Mouse (Mus musculus) ZHBTc4 (cell line): ENCODE measurements at regions not wholly inside any gene's neighbourhood (a gene's known extent, or its start where the extent isn't known, plus 50 kb on each side); places are given as distances from the start of the nearest gene placed in this dataset.

Source experiments
- DNase-seq: peaks from one replicate; pipeline ENCODE4 v3.0.0-alpha.2; 2011; ENCODE audit warnings: low read depth, low spot score

DNA sequence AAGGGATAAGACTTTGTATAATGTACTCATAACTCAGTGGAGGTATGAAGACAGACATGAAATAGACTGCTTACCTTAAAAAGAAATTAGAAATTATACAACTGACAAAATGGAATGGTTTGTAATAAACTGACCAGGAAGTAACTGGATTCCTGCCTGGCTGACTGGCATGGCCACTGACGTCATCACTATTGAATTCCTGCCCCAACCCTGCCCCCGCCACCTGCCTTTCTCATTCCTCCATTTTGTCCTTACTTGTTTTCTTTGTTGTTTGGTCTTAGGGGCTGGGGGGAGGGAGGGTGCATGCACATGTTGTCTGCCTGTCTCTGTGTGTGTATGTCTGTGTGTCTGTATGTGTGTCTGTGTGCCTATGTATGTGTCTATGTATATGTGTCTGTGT is 283.2 kb upstream of the Tbx3 start:
- DNase-seq = peak; percentile 60

DNA sequence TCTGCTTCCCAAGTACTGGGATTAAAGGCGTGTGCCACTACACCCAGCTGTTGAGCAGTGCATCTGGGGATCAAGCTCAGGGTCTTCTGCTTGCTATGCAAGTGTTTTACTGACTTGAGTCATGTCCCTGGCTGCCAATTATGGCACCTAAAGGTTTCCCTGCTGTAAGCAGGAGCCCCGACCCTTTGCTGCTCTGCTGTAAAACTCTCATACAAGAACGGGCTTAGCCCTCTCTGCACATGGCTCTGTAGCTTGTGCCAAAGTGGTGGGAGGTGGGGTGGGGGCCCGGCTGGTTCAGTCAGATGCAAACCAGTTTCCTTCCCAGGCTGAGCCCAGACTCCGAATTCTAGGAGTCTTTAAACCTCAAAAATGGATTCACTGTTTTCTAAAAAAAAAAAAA is 281.6 kb upstream of the Tbx3 start:
- DNase-seq = no peak

DNA sequence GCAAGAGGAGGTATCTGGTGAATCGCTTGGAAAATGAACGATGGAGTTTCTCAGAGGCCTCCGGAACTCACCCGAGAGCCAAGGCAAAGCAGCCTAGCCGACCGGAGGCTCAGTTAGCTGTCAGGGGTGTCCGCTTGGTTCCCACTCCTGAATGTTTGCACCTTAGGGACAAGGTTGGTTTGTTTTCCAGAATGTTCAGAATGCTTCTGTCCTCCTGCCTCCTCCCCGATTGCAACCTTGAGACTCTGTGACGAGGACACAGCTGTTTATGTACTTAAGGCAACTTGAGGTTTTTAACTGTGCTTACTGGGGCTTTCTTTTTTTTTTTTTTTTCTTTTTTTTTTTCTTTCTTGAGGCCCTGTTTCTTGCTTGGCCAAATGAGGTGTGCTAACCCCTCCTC is 281.1 kb upstream of the Tbx3 start:
- DNase-seq = no peak

DNA sequence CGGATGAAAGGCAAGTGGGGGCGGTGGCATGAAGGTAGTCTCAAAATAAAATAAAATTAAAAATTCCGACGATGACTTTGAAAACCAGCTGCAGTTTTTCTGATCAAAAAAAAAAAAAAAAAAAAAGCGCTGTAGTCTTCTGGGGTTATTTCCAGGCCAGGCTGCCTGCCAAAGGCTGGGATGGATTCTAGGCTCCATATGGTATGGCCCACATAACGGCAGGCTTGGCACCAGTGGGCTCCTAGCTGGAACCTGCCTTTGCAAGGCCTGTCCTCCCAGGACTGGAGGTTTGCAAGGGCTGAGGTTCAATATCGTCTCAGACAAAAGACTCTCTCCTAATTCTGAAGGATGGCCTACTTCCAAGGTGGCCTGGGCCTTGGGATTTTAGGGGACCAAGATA is 280.6 kb upstream of the Tbx3 start:
- no peak for DNase-seq

DNA sequence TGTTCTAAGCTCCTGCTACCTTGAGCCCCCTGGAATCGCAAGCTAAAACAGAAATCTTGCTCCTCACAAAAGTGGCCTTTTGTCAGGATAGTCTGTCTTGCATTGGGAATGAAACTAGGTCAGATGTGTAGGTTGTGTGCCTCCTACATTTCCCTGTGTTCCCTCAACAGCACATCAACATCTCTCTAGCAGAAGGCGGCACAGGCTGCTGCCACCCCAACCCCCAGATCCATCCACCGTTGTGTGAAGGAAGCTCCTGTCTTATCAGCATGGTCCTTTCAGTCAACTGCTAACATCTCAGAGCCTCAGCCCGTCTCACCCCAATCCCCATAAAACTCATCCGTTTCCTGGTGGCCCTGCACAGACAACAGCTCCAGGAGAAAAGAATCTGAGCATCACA is 272.0 kb upstream of the Tbx3 start:
- no peak for DNase-seq

DNA sequence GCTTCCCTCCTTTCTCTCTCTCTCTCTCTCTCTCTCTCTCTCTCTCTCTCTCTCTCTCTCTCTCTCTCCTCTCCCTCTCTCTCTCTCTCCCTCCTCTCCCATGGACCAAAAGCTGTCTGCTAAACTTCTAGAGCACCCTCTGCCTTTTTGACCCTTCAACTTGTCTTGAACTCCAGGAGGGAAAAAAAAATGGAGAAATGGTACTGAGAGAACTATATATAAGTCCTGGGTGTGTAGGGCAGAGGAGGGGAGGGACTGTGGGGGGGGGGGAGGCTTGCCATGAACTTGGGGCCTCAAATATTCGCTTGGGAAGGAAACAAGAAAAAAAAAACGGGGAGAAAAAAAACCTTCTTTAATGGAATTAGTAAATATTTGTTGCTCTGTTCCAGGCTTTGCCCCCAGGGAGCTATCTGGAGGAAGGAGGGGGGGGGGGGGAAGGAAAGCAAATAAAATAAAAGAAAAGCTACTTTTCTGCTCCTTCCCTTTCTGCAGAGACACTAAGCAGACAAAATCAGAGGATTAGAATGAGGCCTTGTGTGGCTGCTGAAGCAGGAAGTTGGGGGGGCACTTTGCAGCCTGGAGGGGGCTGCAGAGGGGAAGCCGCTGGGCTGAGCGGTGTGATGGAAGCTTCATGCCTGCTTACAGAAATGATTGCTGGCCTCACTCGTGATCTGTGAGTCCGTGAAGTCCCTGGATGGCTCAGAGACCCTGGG is 270.1 kb upstream of the Tbx3 start:
- DNase-seq = no peak

DNA sequence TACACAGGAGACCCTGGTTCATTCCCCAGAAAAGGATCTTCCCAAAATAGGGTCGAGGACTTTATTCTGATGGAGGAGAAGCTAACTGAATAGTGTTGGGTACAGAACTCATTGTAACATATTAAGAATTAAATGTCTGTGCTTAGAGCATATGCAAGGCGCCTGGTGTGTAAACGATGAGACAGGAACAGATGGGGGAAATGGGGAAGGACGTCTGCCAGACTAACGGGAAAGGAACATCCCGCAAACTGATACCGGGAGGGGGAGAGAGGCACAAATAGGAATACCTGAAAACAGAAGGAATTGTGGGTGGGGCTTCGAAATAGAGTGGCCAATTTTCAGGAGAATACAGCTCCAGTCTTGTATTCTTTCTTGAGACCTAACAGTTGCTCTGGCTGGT is 268.6 kb upstream of the Tbx3 start:
- no peak for DNase-seq

DNA sequence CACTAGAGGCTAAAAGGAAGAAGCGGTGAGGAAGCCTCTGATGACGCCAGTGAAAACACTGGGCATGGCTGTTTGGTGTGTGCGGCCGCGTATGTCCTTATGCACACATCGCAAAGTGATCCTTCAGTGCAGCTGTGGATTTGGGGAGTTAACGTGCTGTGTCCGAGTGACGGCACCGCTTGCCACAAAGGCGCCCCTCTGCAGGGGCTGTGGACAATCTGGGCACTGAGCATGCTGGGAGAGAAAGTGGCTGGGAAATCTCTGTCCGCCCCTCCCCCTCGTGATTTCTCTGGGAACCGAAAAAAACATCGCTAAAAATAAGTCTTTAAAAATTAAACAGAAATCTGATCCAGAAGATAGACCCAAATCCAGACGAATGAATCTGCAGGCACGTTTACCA is 267.8 kb upstream of the Tbx3 start:
- DNase-seq = peak; percentile 24

DNA sequence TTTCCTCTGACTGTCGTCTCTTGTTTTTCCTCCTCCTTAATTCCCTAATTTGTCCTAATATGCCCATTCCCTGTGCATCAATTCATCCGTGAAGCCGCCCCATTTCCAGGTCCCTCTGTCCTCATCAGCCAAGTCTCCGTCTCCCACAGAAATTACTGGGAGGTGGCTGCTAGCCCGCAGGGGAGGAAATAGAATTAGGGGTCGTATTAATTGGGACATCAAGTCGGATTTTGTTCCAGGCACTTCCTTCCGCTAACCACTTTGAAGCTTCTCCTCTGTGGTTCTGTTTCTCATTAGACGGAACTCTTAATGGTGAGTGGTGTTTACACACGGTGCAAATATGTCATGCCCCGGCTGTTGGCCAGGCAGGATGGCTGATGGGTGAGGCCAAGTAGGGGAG is 259.5 kb upstream of the Tbx3 start:
- DNase-seq = no peak

DNA sequence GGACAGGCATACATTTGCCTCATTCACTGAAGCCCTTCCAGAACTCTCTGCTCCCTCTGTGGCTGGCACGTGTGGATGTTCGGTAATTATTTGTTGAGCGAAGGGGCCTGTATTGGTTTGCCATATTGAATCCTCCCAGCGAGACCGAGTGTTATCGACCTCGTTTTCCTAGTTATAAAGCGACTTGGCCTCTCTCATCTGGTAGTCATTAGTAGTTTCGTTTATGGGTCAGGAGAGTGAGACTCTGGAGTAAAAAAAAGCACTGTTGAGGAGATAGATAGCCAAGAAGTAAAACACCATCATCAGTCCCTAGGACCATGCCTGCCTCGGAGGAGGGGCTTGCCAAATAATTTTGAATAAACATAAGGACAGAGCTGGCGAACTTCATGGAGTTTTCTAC is 254.6 kb upstream of the Tbx3 start:
- DNase-seq = no peak

DNA sequence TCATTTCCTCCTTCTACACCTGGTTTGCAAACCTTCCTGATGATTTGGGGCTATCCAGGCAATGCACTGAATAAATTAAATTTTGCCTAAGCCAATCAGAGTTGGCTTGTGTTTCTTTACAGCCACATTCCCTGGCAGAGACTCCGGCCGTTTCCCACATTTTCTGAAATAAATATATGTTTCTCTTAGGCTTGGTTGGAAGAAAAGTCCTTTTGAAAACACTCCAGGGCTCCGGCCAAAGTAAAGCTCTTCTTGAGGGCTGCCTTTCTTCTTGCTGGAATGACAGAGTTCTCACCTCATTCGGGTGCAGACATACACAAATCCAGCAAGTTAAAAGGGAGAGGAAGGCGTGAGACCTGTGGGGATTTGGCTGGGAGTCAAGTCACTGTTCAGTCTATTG is 252.0 kb upstream of the Tbx3 start:
- DNase-seq = no peak

DNA sequence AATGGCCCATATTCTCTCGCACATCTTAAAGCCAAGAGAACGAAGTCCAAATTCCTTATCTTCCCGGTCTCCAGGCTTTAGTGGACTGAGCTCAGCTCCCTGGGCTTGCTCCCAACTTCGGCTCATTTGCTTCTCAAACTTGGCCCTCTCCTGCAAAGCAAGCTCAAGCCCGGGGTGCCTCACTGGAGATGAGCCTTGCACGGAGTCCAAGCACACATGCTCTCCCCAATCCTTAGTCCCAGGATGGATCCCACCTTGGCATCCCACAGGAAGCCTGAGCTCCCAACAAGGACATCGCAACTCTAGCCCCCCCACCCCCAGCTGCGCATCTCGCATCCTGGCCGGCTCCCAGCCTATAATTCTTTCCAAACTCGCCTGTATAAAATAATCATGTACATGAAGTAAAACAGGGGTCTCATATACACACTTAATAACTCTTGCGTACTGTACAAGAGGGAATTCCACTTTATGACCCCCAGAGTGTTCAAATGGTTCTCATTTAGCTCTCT is 242.9 kb upstream of the Tbx3 start:
- no peak for DNase-seq

DNA sequence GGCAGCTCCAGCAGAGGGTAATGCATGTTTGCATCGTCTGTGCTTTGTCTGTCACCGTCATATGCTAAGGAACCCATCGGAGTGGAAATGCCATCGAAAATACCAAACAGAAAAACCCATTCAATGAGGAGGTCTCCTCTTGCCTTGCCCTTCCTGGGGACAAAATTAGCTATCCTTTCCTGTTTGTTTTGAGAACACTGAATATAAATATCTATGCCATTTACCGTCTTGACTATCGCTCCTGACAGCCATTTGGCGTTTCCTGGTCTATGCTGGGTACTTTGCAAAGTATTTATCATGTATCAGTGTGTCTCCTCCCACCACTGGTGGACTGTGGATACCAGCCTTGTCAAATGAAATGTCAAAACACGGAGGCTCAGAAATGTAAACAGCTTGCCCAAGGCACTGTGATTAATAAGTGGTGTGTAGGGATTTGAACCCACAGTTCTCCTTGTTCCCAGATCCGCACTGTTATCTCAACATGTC is 239.2 kb upstream of the Tbx3 start:
- no peak for DNase-seq

DNA sequence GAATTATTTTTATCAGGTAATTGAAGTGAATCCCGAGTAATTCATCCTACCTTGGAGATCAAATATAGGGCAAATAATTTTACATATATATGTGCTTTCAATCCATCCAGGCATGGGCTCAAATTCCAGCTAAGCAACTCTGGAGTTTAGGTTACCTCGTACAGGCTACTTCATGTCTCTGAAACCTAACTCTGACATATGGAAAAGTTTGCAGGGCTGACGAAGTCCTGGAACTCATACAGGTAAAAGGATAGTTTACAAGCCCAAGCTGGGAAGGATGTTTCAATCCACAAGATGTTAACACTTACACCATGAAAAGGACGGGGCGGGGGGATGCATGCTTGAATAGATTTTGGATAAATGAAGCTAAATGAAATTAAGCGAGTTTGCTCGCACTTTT is 235.9 kb upstream of the Tbx3 start:
- DNase-seq = no peak

DNA sequence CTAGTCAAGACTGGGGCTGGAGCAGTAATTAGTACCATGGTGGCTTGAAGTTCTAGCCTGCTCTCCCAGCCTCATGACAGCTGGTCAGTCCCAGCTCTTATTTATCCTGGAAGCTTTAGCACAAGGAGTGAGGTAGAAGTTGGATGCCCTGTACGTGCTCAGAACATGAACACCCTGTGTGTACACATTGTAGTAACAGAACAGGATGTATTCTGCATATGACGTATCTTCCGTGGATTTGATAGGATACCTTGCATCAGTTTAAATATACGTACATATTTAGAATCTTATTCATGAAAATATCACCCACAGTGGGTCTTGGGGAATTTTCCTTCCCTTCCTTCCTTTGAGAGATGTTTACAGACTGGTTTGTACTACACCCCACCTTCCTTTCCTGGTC is 222.0 kb upstream of the Tbx3 start:
- no peak for DNase-seq

DNA sequence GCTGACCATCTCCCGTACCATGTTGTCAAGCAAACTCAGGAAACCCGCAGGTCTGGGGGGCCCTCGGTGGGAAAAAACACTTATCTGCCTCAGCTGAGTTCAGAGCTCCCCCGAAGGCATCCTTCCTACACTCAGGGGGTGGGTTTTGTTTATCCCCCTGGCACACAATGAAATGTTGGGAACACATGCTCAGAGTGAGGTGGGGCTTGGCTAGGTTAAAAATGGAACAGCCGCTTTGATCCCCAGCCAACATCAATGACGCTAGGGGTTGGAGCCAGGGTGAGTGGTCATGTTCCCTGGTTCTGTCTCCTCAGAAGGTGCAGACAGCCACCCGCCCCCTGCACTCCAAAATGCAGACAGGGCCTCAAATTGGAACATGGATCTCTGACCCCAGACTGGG is 221.3 kb upstream of the Tbx3 start:
- DNase-seq = no peak

DNA sequence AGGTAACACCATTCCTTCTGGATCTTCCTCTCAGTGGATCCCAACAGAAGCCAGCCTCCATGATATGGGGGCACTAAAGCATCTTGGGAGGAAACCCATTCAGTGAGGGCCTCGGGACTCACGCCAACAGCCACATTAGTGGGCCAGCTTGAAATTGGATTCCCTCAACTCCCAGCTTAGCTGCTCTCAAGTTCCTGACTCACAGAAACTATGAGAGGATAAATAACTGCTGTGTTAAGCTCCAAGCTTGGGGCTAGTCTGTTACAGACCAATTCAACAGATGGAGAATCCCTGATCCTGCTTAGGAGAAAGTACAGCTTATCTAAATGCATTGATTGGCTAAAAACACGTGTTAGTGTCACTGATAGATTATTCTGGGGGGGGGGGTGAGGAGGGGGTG is 210.7 kb upstream of the Tbx3 start:
- DNase-seq = no peak

DNA sequence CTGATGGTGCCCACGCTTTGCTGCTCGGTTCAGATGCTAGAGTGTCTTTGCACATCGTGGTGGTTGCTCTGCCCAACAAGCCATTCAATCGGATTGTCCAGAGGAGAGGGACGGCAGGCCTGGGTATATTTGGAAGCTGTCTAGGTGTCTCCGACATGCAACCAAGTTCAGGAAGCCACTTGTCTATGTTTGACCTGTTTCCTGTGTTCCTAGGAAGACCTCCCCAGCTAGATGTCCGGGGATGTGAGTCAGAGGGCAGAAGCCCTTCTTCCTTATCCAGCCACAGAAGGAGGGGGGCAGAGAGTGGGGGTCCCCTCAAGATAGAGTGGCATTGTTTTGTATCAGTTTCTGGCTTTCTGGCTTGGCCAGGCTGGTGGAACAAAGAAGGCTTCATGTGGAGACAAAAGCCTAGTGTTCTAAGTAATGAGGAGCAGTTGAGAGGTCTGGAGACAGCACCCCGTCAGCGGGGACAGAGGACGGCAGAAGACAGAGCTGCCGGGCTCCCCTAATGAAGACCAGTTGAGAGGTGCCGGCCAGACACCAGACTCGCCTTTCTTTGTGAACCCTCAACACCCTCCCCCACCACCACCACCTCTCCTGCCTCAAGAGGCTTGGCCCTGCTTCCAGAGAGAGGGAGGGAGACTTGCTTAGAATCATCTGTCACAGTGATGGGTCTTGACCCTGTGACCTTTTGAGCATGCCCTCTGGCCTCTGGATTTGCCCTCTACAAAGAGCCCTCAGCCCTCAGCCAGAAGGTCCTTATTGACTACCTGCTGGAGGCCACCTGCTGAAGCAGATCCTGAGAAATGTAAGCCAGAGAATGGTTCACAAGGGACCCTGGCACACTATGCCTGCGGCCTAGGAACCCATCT is 207.6 kb upstream of the Tbx3 start:
- no peak for DNase-seq

DNA sequence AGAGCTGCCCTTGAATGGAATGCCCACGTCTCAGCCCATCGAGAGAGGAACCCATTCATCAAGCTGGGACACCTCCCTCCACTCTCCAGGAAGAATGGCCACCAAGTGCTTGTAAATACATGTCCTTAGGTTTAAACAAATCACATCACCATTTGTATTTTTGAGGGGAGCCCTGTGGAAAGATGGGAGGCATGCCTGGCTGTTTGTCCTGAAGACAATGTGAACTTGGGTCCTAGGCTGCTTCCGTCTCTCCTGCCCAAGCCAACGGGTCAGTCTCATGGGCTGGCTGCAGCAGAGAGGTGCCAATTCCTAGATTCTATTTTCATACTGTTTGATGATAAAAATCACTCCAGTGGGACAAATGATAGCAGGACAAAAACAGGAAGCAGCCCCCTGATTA is 205.9 kb upstream of the Tbx3 start:
- DNase-seq = no peak

DNA sequence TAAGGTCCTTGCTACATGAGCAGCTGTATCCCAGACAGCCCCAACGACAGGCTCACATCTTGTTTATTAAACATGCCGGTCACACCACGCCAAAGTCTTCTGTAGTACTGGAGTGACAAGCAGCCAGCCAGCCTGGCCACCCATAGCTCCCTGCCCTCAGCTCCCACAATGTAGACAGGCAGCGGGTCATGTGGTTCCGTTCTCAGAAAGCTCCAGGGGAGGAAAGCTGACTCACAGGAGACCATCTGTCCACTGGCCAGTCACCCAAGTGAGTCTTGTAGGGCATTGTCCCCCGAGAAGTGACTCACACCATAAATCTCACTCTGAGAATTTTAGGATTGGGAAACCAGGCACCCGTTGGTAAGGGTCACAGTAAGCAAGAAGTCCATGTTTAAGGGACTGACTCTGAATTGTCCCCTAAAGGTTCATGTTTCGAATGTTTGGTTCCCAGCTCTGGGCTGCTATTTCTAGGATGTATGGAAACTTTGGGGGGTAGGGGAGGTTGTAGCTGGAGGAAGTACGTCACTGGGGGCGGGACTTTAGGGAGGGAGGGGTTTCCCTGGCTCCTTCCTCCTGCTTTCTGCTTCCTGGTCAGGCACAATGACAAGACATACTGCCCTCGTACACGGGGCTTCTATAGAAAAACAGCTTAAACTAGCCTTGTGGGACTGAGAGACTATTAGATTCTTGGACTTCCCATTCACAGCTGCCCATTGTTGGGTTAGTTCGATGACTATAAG is 203.0 kb upstream of the Tbx3 start:
- no peak for DNase-seq

DNA sequence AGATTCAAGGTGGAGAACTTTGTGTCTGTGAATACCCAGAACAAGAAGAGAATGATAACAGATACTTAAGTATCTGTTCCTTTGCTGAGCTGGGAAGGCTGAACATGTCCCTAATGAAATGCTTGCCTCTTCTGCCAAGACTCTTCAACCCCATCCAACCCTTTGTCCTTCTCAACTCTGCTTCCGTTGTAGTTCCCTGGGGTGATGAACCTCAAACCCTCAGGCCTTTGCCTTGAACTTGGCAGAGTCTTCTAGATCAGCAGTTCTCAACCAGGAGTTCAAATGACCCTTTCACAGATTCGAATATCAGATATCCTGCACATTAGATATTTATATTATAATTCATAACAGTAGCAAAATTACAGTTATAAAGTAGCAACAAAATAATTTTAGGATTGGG is 192.5 kb upstream of the Tbx3 start:
- no peak for DNase-seq

DNA sequence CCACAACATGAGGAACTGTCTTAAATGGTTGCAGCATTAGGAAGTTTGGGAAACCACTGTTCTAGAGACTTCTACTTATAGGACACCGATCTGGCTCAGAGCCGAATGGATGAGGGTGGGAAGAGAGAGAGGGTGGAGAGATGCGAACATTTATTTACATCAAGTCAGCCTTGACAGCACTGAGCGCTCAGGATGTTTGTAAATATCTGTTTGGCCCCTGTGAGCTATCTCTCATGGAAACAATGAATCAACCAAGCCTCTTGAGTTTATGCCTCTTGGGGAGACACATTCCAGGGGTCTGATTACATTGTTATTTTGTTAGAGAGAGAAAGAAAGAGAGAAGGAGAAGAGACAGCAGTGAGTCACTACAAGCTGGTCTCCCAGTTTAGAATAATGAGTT is 192.1 kb upstream of the Tbx3 start:
- no peak for DNase-seq
